Mouse (Mus musculus) heart, embryonic 11.5 days (tissue): ENCODE data around the gene Phf13. TPM values are rescaled to one million over a fixed set of nuclear protein-coding genes. Genes with fewer than 3 reads are reported as not detected.
"Not testable (repeated sequence)": the region's sequence is repeated elsewhere in the genome, so short reads cannot be mapped to it uniquely, and the experiment has no call there.

Experiments used
- ATAC-seq: fragments of 200-750 bp; cut with Nextera tagmentation; replicated peaks from 2 replicates; pipeline ENCODE4 v1.8.0; 2017; ENCODE audit warnings: moderate library complexity; ENCODE audit not compliant: insufficient number of reproducible peaks, low FRiP score, low TSS enrichment
- H3K27ac ChIP-seq: fragments of 300-500 bp; sonication (generic); 2 replicates; pipeline ENCODE4 v1.5.1; 2014; ENCODE audit warnings: mild to moderate bottlenecking, low read depth, low read length
- H3K27me3 ChIP-seq: fragments of 300-500 bp; sonication (generic); 2 replicates; pipeline ENCODE4 v1.6.1; 2014; ENCODE audit warnings: mild to moderate bottlenecking, low read length, mixed read lengths; ENCODE audit not compliant: control insufficient read depth, insufficient read depth
- H3K36me3 ChIP-seq: fragments of 300-500 bp; sonication (generic); 2 replicates; pipeline ENCODE4 v1.6.1; 2014; ENCODE audit warnings: mild to moderate bottlenecking, low read length, moderate library complexity, mixed read lengths; ENCODE audit not compliant: control insufficient read depth, insufficient read depth
- H3K4me1 ChIP-seq: fragments of 300-500 bp; sonication (generic); 2 replicates; pipeline ENCODE4 v1.6.1; 2014; ENCODE audit warnings: low read length; ENCODE audit not compliant: control insufficient read depth, insufficient read depth
- H3K4me2 ChIP-seq: fragments of 300-500 bp; sonication (generic); 2 replicates; pipeline ENCODE4 v1.6.1; 2014; ENCODE audit warnings: mild to moderate bottlenecking, moderate library complexity
- H3K4me3 ChIP-seq: fragments of 300-500 bp; sonication (generic); 2 replicates; pipeline ENCODE4 v1.5.1; 2014; ENCODE audit warnings: low read depth, low read length
- H3K9ac ChIP-seq: fragments of 300-500 bp; sonication (generic); 2 replicates; pipeline ENCODE4 v1.6.1; 2014; ENCODE audit warnings: mild to moderate bottlenecking, low read depth, low read length, moderate library complexity
- H3K9me3 ChIP-seq: fragments of 300-500 bp; sonication (generic); replicated peaks from 2 replicates; pipeline ENCODE4 v1.6.1; 2016; ENCODE audit warnings: low read length; ENCODE audit not compliant: control insufficient read depth
- WGBS: fragments of 180-500 bp; shearing (Covaris S2); extraction: QIAGEN DNeasy Blood & Tissue Kit; methylation state at CpG from one replicate; pipeline ENCODE4 v1.1.7; 2014; ENCODE audit not compliant: insufficient replicate concordance; 5-methylcytosine and 5-hydroxymethylcytosine counted together
- polyA plus RNA-seq: library from polyadenylated mRNA; unstranded; fragments of >200 nt; fragmentation: Nextera tagmentation; extraction: Ambion mirVana; gene quantifications from 2 replicates; pipeline ENCODE4 v1.2.1, GENCODE M21; 2014

The Phf13 gene
- polyA plus RNA-seq, 1 experiment from 2014 or later = 14.3 TPM

GRCm38 (mm10) chr4:152036464-152036863 is 40.4 kb upstream of the Phf13 start:
- not testable (repeated sequence) for H3K4me2 ChIP-seq, H3K9me3 ChIP-seq, H3K36me3 ChIP-seq, H3K9ac ChIP-seq, H3K4me3 ChIP-seq, H3K27ac ChIP-seq, ATAC-seq
- WGBS = 90% methylated on average over 6 of the region's 6 CpGs
- Histone ChIP-seq H3K4me1 (peaks cover 10% of the 10 kb centered on the region), H3K27me3 (peaks cover 12% of the 10 kb centered on the region)

GRCm38 (mm10) chr4:152032922-152033321 is 36.9 kb upstream of the Phf13 start:
- Histone ChIP-seq H3K9ac (no peak overlapping the region), H3K4me1 (peaks cover 9% of the 10 kb centered on the region), H3K27ac (no peak overlapping the region), H3K4me2 (no peak overlapping the region), H3K27me3 (peaks cover 12% of the 10 kb centered on the region), H3K9me3 (no peaks in the 10 kb centered on the region), H3K36me3 (no peaks in the 10 kb centered on the region), H3K4me3 (no peak overlapping the region)
- 82% methylated on average over 13 of the region's 13 CpGs for WGBS
- no peak for ATAC-seq

GRCm38 (mm10) chr4:152029997-152030396 is 33.9 kb upstream of the Phf13 start:
- Histone ChIP-seq H3K4me3 (no peak overlapping the region), H3K9me3 (no peaks in the 10 kb centered on the region), H3K4me2 (no peak overlapping the region), H3K27me3 (peaks cover 12% of the 10 kb centered on the region), H3K27ac (no peak overlapping the region), H3K36me3 (no peaks in the 10 kb centered on the region), H3K4me1 (peaks cover 29% of the 10 kb centered on the region), H3K9ac (no peak overlapping the region)
- WGBS = 76% methylated on average over 4 of the region's 4 CpGs
- no peak for ATAC-seq

GRCm38 (mm10) chr4:152029087-152029486 is 33.0 kb upstream of the Phf13 start:
- H3K27ac ChIP-seq = no peak overlapping the region
- no peaks in the 10 kb centered on the region for H3K9me3 ChIP-seq
- peaks cover 12% of the 10 kb centered on the region for H3K27me3 ChIP-seq
- H3K4me1 ChIP-seq = peaks cover 35% of the 10 kb centered on the region
- no peak overlapping the region for H3K4me2 ChIP-seq
- H3K36me3 ChIP-seq = no peaks in the 10 kb centered on the region
- WGBS = 33% methylated on average over 5 of the region's 5 CpGs
- ATAC-seq = no peak
- no peak overlapping the region for H3K4me3 ChIP-seq
- H3K9ac ChIP-seq = no peak overlapping the region

- peaks cover 35% of the 10 kb centered on the region for H3K4me1 ChIP-seq
- no peak overlapping the region for H3K27ac ChIP-seq
- H3K4me2 ChIP-seq = peak overlapping the region; percentile 94
- no peaks in the 10 kb centered on the region for H3K9me3 ChIP-seq
- H3K27me3 ChIP-seq = peaks cover 12% of the 10 kb centered on the region
- H3K4me3 ChIP-seq = peak overlapping the region; percentile 71; the same call in 1 of the 2 replicates
- H3K9ac ChIP-seq = no peak overlapping the region
- H3K36me3 ChIP-seq = no peaks in the 10 kb centered on the region; the same call in 1 of the 2 replicates
- 57% methylated on average over 15 of the region's 15 CpGs for WGBS
- ATAC-seq = no peak
These were observed 32.4 kb upstream of the Phf13 start for GRCm38 (mm10) chr4:152028456-152028855.

GRCm38 (mm10) chr4:152027524-152027923 is 31.5 kb upstream of the Phf13 start, which contains the start of gene Zbtb48:
TSS of gene Zbtb48 (minus strand) at chr4:152027671.
- ATAC-seq = peak; percentile 96
- Histone ChIP-seq H3K9me3 (no peaks in the 10 kb centered on the region), H3K4me3 (peak within 1 kb of the TSS; percentile 71), H3K4me2 (peak within 1 kb of the TSS; percentile 94), H3K9ac (peak within 1 kb of the TSS; percentile 77), H3K27me3 (peaks cover 9% of the 10 kb centered on the region), H3K4me1 (peaks cover 34% of the 10 kb centered on the region), H3K36me3 (no peaks in the 10 kb centered on the region; the same call in 1 of the 2 replicates), H3K27ac (0 out of 2 replicates have a peak within 1 kb of the TSS, but pooled peaks have one; percentile 46)
- under 1% methylated on average over 35 of the region's 35 CpGs for WGBS

GRCm38 (mm10) chr4:152026751-152027508 is 30.9 kb upstream of the Phf13 start:
- H3K27ac ChIP-seq = 0 out of 2 replicates have a peak overlapping the region, but pooled peaks have one; percentile 46
- peak overlapping the region; percentile 77 for H3K9ac ChIP-seq
- no peaks in the 10 kb centered on the region for H3K9me3 ChIP-seq
- H3K27me3 ChIP-seq = peaks cover 3% of the 10 kb centered on the region
- ATAC-seq = peak; percentile 60
- H3K36me3 ChIP-seq = peaks cover 3% of the 10 kb centered on the region
- WGBS = 3% methylated on average over 32 of the region's 41 CpGs
- peaks cover 32% of the 10 kb centered on the region for H3K4me1 ChIP-seq
- H3K4me3 ChIP-seq = peak overlapping the region; percentile 71
- peak overlapping the region; percentile 94 for H3K4me2 ChIP-seq

GRCm38 (mm10) chr4:152024525-152024924 is 28.5 kb upstream of the Phf13 start:
- Histone ChIP-seq H3K4me3 (no peak overlapping the region), H3K27me3 (no peaks in the 10 kb centered on the region), H3K4me1 (peaks cover 32% of the 10 kb centered on the region), H3K9ac (no peak overlapping the region), H3K27ac (no peak overlapping the region), H3K4me2 (no peak overlapping the region), H3K36me3 (peaks cover 22% of the 10 kb centered on the region), H3K9me3 (no peaks in the 10 kb centered on the region)
- ATAC-seq = no peak
- WGBS = 87% methylated on average over 11 of the region's 11 CpGs
